Mouse (Mus musculus): Measurements from ENCODE around the gene Gm21663.
"Not testable (repeated sequence)": the region's sequence is repeated elsewhere in the genome, so short reads cannot be mapped to it uniquely, and the experiment has no call there.

Gm21663 gene

GRCm38 (mm10) chr5:25942281-25942680, at the start of gene Gm21663:
Gm21663 (minus strand) TSS chr5:25942381.
- DNase-seq = not testable (repeated sequence)

GRCm38 (mm10) chr5:25988550-25988949, 46.4 kb upstream of the Gm21663 start, which contains the start of gene Gm21698:
Gm21698 (minus strand) TSS chr5:25988650.
- DNase-seq = not testable (repeated sequence)

GRCm38 (mm10) chr5:25972563-25972962, 30.4 kb upstream of the Gm21663 start, which contains the start of gene Gm21680:
Gm21680 (minus strand) TSS chr5:25972663.
- not testable (repeated sequence) for DNase-seq

GRCm38 (mm10) chr5:25957050-25957449, 14.9 kb upstream of the Gm21663 start:
- DNase-seq = not testable (repeated sequence)

GRCm38 (mm10) chr5:25956611-25957010, 14.4 kb upstream of the Gm21663 start:
- not testable (repeated sequence) for DNase-seq

- DNase-seq = not testable (repeated sequence)
Measured at GRCm38 (mm10) chr5:25954317-25954716, 12.1 kb upstream of the Gm21663 start, which contains the start of gene Gm21671. Gm21671 (minus strand) TSS chr5:25954417.

GRCm38 (mm10) chr5:25945391-25945790, 3.2 kb upstream of the Gm21663 start:
- DNase-seq = not testable (repeated sequence)

GRCm38 (mm10) chr5:25891321-25891720, 50.9 kb downstream of the Gm21663 start:
- DNase-seq = peak; percentile 33 to 78

- no peak for DNase-seq
Measured at GRCm38 (mm10) chr5:25889746-25890382, 52.3 kb downstream of the Gm21663 start.

GRCm38 (mm10) chr5:25886708-25887107, 55.5 kb downstream of the Gm21663 start:
- DNase-seq = no peak
